Mouse (Mus musculus): ENCODE measurements around the gene Slc26a11. TPM values are rescaled to one million over a fixed set of nuclear protein-coding genes. Genes with fewer than 3 reads are reported as not detected.

Slc26a11 gene
- polyA plus RNA-seq, 1 experiment from 2014 or later = 12.6 TPM

DNA sequence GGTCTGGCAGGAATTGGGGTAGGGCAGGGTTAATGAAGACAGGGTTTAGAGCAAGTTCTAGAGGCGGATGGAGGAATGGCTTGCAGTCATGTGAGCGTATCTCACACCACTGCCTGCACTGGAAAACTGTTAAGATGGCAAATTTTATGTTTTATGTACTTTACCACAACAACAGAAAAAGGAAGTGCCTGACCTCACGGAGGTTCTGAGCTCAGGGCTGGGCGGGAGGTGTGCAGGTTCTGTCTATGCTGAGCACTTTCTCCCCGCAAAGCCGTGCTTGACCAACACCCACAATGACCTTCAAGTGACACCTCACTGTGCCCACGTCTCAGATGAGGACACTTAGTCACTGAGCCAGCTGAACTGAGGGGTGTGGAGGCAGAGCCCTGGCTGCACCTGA lies 3.2 kb upstream of the Slc26a11 start:
- 59% methylated on average over 7 of the region's 7 CpGs for WGBS
- H3K4me1 ChIP-seq (replicated peaks; ENCODE audit: control insufficient read depth, insufficient read depth, low read length) = peaks cover 10% of the 10 kb centered on the region
- no peaks in the 10 kb centered on the region for H3K27me3 ChIP-seq (ENCODE audit: control insufficient read depth, insufficient read depth, low read depth, low read length)
- no peaks in the 10 kb centered on the region; the same call in 1 of the 2 replicates for H3K36me3 ChIP-seq (ENCODE audit: control insufficient read depth, insufficient read depth, low read length)
- H3K9ac ChIP-seq (ENCODE audit: low read length) = no peak overlapping the region
- H3K4me2 ChIP-seq (ENCODE audit: low read depth, low read length) = no peak overlapping the region
- H3K9me3 ChIP-seq (ENCODE audit: control insufficient read depth, low read length) = no peaks in the 10 kb centered on the region
- no peak overlapping the region for H3K4me3 ChIP-seq (ENCODE audit: low read length)
- H3K27ac ChIP-seq (ENCODE audit: low read length) = no peak overlapping the region
- ATAC-seq (ENCODE audit: low read depth) = no peak

DNA sequence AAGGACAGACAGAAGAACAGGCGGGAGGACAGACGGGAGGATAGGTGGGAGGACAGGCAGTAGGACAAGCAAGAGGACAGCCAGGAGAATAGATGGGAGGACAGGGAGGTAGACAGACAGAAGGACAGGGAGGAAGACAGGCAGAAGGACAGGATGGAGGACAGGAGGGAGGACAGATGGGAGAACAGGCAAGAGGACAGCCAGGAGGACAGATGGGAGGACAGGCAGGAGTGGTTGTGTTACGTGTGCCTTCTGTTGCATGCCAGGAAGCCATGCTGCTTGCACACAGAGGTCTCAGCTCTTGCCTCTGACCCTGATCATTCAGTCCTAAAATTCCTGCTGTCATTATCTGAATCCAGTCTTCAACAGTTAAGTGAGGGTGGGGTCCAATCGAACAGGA lies 1.4 kb upstream of the Slc26a11 start:
- H3K4me3 ChIP-seq (ENCODE audit: low read length) = no peak overlapping the region
- no peak for ATAC-seq (ENCODE audit: low read depth)
- peaks cover 10% of the 10 kb centered on the region for H3K4me1 ChIP-seq (replicated peaks; ENCODE audit: control insufficient read depth, insufficient read depth, low read length)
- H3K36me3 ChIP-seq (ENCODE audit: control insufficient read depth, insufficient read depth, low read length) = no peaks in the 10 kb centered on the region; the same call in 1 of the 2 replicates
- 75% methylated on average over 4 of the region's 4 CpGs for WGBS
- H3K9me3 ChIP-seq (ENCODE audit: control insufficient read depth, low read length) = no peaks in the 10 kb centered on the region
- no peaks in the 10 kb centered on the region for H3K27me3 ChIP-seq (ENCODE audit: control insufficient read depth, insufficient read depth, low read depth, low read length)
- no peak overlapping the region for H3K9ac ChIP-seq (ENCODE audit: low read length)
- no peak overlapping the region for H3K4me2 ChIP-seq (ENCODE audit: low read depth, low read length)
- H3K27ac ChIP-seq (ENCODE audit: low read length) = no peak overlapping the region; the same call in 1 of the 2 replicates

DNA sequence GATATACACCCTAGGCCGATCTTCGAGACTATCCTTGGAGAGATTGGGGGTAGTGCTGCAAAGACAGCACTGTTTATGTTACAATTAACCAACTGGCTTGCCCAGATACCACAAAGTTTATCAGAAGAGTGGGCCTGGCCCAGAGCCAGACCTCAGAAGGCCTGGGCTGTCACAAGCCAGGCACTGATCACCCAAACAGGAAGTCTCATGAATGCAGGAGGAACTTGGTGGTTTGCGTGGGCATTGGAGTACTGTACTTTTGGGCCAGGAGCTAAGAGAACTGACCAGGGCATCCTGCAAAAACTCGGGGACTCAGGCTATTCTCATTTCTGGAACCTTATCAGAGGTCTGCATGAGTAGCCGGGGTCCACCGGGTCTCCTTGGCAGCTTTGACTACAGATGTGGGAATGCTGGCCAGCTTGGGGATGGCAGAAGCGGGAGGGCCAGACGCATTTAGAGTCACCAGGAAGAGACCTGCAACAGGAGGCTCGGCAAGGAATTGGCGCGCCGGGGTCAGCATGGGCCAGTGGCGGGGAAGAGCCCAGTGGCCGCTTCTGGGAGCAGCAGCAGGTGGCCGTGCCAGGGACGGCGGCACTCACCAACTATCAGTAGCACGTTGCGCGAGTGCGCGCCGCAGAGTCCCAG lies 437 bp upstream of the Slc26a11 start:
- H3K9me3 ChIP-seq (ENCODE audit: control insufficient read depth, low read length) = no peaks in the 10 kb centered on the region
- peak overlapping the region; percentile 90 for H3K27ac ChIP-seq (ENCODE audit: low read length)
- 2% methylated on average over 23 of the region's 23 CpGs for WGBS
- no peaks in the 10 kb centered on the region for H3K27me3 ChIP-seq (ENCODE audit: control insufficient read depth, insufficient read depth, low read depth, low read length)
- peaks cover 10% of the 10 kb centered on the region for H3K4me1 ChIP-seq (replicated peaks; ENCODE audit: control insufficient read depth, insufficient read depth, low read length)
- ATAC-seq (ENCODE audit: low read depth) = peak; percentile 59
- no peaks in the 10 kb centered on the region; the same call in 1 of the 2 replicates for H3K36me3 ChIP-seq (ENCODE audit: control insufficient read depth, insufficient read depth, low read length)
- H3K4me2 ChIP-seq (ENCODE audit: low read depth, low read length) = peak overlapping the region; percentile 88
- peak overlapping the region; percentile 82 for H3K9ac ChIP-seq (ENCODE audit: low read length)
- peak overlapping the region; percentile 71 for H3K4me3 ChIP-seq (ENCODE audit: low read length)

DNA sequence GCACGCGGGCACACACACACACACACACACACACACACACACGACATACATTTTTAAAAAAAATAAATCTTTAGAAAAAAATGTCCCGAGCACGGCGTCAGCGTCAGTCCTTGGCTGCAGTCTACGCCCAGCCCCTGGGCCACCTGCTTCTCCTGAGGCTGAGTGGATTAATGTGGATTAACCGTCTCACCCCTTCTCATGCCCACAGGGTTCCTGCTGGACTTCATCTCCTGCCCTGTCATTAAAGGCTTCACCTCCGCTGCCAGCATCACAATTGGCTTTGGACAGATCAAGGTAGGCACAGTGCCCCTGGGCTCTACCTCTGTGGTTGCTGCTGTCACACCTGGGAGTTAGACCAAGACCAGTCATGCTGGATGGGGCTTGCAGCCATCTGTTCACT lies 3.7 kb downstream of the Slc26a11 start:
- 90% methylated on average over 10 of the region's 10 CpGs for WGBS
- no peak overlapping the region for H3K27ac ChIP-seq (ENCODE audit: low read length)
- no peaks in the 10 kb centered on the region for H3K9me3 ChIP-seq (ENCODE audit: control insufficient read depth, low read length)
- H3K9ac ChIP-seq (ENCODE audit: low read length) = no peak overlapping the region
- H3K4me1 ChIP-seq (replicated peaks; ENCODE audit: control insufficient read depth, insufficient read depth, low read length) = peaks cover 10% of the 10 kb centered on the region
- no peak overlapping the region for H3K4me2 ChIP-seq (ENCODE audit: low read depth, low read length)
- H3K36me3 ChIP-seq (ENCODE audit: control insufficient read depth, insufficient read depth, low read length) = no peaks in the 10 kb centered on the region
- no peak overlapping the region for H3K4me3 ChIP-seq (ENCODE audit: low read length)
- no peak for ATAC-seq (ENCODE audit: low read depth)
- H3K27me3 ChIP-seq (ENCODE audit: control insufficient read depth, insufficient read depth, low read depth, low read length) = no peaks in the 10 kb centered on the region

DNA sequence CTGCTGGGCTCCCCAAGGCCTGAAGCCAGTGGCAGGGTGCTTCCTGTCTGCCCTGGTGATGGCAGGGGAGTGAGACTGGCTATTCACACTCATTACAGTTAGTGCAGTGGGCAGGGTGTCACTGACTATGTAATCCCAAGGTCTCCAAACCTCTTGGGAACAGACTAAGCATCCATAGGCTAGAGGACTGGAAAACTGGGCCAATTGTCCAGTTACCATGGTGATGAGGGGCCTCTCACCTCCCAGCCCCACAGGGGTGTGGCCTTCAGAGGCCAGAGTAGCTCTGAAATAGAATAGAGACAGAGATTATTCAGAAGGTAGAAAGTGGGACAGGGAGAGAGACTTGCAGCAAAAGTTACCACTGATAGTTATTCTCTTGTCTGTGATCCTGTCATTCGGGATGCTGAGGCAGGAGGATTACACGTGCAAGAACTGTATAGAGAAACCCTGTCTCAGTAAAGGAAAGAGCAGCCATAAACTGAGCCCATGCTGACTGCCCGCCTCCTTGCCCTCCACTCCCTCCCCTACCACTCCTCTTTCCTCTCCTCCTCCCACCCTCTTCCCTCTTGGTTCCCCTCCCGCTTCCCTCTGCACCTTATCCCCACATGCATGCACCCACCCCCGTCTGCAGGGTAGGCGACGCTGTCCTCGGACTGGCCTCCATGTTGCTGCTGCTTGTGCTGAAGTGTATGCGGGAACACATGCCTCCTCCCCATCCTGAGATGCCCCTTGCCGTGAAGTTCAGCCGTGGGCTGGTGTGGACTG lies 7.6 kb downstream of the Slc26a11 start:
- 0 out of 2 replicates have a peak, but pooled peaks cover 3% of the 10 kb centered on the region for H3K36me3 ChIP-seq (ENCODE audit: control insufficient read depth, insufficient read depth, low read length)
- H3K27ac ChIP-seq (ENCODE audit: low read length) = no peak overlapping the region
- peak overlapping the region; percentile 19; the same call in 1 of the 2 replicates for H3K4me2 ChIP-seq (ENCODE audit: low read depth, low read length)
- ATAC-seq (ENCODE audit: low read depth) = no peak; the same call in 1 of the 2 replicates
- WGBS = 35% methylated on average over 11 of the region's 11 CpGs
- no peaks in the 10 kb centered on the region for H3K4me1 ChIP-seq (replicated peaks; ENCODE audit: control insufficient read depth, insufficient read depth, low read length)
- 0 out of 2 replicates have a peak overlapping the region, but pooled peaks have one; percentile 20 for H3K9ac ChIP-seq (ENCODE audit: low read length)
- H3K9me3 ChIP-seq (ENCODE audit: control insufficient read depth, low read length) = no peaks in the 10 kb centered on the region
- H3K27me3 ChIP-seq (ENCODE audit: control insufficient read depth, insufficient read depth, low read depth, low read length) = no peaks in the 10 kb centered on the region
- no peak overlapping the region for H3K4me3 ChIP-seq (ENCODE audit: low read length)

DNA sequence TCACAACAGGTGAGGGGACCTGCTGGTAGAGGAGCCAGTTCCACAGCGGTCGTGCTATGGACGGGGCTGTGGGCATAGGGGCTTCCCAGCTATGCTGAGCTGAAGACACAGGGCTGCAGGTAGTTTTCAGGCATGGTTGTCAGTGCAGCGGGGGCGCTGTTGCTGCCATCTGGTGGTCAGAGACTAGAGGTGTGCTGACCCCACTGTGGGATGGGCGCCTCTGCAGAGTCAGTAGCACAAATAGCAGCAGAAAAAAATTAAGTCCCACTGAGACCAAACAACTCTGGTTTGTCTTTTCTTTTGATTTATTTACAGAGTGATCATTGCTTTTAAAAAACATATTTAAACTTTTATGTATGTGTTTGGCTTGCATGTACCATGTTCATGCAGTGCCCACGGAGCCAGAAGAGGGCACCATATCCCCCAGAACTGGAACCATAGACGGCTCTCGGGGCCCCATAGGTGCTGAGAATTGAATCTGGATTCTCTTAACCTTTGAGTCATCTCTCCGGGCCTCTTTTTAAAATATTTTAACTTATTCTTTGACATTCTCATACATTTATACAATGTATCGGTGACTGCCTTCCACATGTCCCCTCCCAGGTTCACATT lies 8.3 kb downstream of the Slc26a11 start:
- peak overlapping the region; percentile 19; the same call in 1 of the 2 replicates for H3K4me2 ChIP-seq (ENCODE audit: low read depth, low read length)
- H3K4me1 ChIP-seq (replicated peaks; ENCODE audit: control insufficient read depth, insufficient read depth, low read length) = no peaks in the 10 kb centered on the region
- no peak overlapping the region for H3K27ac ChIP-seq (ENCODE audit: low read length)
- H3K36me3 ChIP-seq (ENCODE audit: control insufficient read depth, insufficient read depth, low read length) = 0 out of 2 replicates have a peak, but pooled peaks cover 3% of the 10 kb centered on the region
- ATAC-seq (ENCODE audit: low read depth) = peak; percentile 87
- WGBS = 34% methylated on average over 11 of the region's 11 CpGs
- no peaks in the 10 kb centered on the region for H3K9me3 ChIP-seq (ENCODE audit: control insufficient read depth, low read length)
- H3K4me3 ChIP-seq (ENCODE audit: low read length) = no peak overlapping the region
- 0 out of 2 replicates have a peak overlapping the region, but pooled peaks have one; percentile 20 for H3K9ac ChIP-seq (ENCODE audit: low read length)
- no peaks in the 10 kb centered on the region for H3K27me3 ChIP-seq (ENCODE audit: control insufficient read depth, insufficient read depth, low read depth, low read length)

DNA sequence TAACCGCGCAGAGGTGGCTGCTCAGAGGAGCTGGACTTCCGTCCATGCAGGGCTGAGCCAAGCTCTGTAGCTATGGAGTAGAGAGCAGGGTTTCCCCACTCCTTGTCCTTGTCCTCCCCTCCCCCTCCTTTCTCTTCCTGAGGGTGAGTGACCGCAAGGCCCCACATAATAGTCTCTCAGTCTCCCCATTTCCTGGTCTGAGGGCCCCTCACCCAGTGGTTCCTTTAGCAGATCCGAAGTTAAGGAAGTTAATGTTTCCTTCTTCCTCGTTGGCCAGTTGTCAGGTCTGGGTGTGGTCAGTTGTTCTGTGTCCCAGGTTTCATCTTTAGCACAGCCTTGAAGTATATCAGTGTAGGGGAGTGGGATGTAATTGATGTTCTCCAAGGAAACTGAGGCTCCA lies 20.1 kb downstream of the Slc26a11 start:
- Histone ChIP-seq H3K27me3 (ENCODE audit: control insufficient read depth, insufficient read depth, low read depth, low read length) (no peaks in the 10 kb centered on the region), H3K27ac (ENCODE audit: low read length) (no peak overlapping the region), H3K9me3 (ENCODE audit: control insufficient read depth, low read length) (no peaks in the 10 kb centered on the region), H3K4me3 (ENCODE audit: low read length) (no peak overlapping the region), H3K4me1 (replicated peaks; ENCODE audit: control insufficient read depth, insufficient read depth, low read length) (no peaks in the 10 kb centered on the region), H3K4me2 (ENCODE audit: low read depth, low read length) (no peak overlapping the region), H3K36me3 (ENCODE audit: control insufficient read depth, insufficient read depth, low read length) (no peaks in the 10 kb centered on the region), H3K9ac (ENCODE audit: low read length) (no peak overlapping the region)
- WGBS = 67% methylated on average over 6 of the region's 6 CpGs
- peak; percentile 41; the same call in 1 of the 2 replicates for ATAC-seq (ENCODE audit: low read depth)

DNA sequence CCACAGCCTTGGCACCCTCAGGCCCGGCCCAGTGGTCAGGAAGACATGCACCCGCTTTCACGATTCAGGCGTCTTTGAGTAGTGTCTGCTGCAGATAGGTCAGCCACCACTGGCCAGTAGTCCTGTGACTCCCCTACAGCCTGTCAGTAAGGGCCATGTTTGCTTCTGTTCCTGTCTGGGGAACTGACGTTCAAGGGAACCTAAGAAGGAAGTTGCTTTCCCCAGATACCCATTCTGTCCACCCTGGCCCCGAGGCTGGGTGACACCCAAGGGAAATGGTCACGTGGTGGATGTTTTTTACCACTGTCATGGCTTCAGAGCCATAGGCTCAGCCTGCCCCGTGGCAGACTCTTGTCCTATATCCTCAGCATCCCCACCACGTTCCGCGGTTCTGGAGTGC lies 22.0 kb downstream of the Slc26a11 start:
- Histone ChIP-seq H3K9ac (ENCODE audit: low read length) (no peak overlapping the region), H3K36me3 (ENCODE audit: control insufficient read depth, insufficient read depth, low read length) (no peaks in the 10 kb centered on the region), H3K27me3 (ENCODE audit: control insufficient read depth, insufficient read depth, low read depth, low read length) (no peaks in the 10 kb centered on the region), H3K27ac (ENCODE audit: low read length) (no peak overlapping the region), H3K4me3 (ENCODE audit: low read length) (no peak overlapping the region), H3K4me1 (replicated peaks; ENCODE audit: control insufficient read depth, insufficient read depth, low read length) (no peaks in the 10 kb centered on the region), H3K4me2 (ENCODE audit: low read depth, low read length) (no peak overlapping the region), H3K9me3 (ENCODE audit: control insufficient read depth, low read length) (no peaks in the 10 kb centered on the region)
- 88% methylated on average over 11 of the region's 11 CpGs for WGBS
- no peak for ATAC-seq (ENCODE audit: low read depth)

DNA sequence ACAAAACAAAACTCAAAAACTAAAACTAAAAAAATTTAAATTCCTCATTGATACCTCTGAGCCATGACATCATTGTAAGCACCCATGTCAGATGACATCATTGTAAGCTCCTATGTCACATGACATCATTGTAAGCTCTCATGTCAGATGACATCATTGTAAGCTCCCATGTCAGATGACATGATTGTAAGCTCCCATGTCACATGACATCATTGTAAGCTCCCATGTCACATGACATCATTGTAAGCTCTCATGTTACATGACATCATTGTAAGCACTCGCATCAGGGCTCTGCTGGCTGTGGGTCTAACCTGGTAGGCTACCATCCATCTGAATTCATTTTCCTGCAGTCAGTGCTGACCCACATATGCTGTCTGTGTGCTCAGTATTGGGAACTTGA lies 23.2 kb downstream of the Slc26a11 start:
- H3K9ac ChIP-seq (ENCODE audit: low read length) = no peak overlapping the region
- H3K27me3 ChIP-seq (ENCODE audit: control insufficient read depth, insufficient read depth, low read depth, low read length) = no peaks in the 10 kb centered on the region
- H3K4me1 ChIP-seq (replicated peaks; ENCODE audit: control insufficient read depth, insufficient read depth, low read length) = no peaks in the 10 kb centered on the region
- H3K27ac ChIP-seq (ENCODE audit: low read length) = no peak overlapping the region
- H3K36me3 ChIP-seq (ENCODE audit: control insufficient read depth, insufficient read depth, low read length) = no peaks in the 10 kb centered on the region
- ATAC-seq (ENCODE audit: low read depth) = no peak
- no peak overlapping the region for H3K4me2 ChIP-seq (ENCODE audit: low read depth, low read length)
- H3K4me3 ChIP-seq (ENCODE audit: low read length) = no peak overlapping the region
- H3K9me3 ChIP-seq (ENCODE audit: control insufficient read depth, low read length) = no peaks in the 10 kb centered on the region
- 92% methylated on average over 1 of the region's 1 CpGs for WGBS
